Mouse (Mus musculus) heart, adult 9 months (tissue): ENCODE measurements around the gene Tex13b.
"Not testable (repeated sequence)": the region's sequence is repeated elsewhere in the genome, so short reads cannot be mapped to it uniquely, and the experiment has no call there.

ENCODE experiments used
- DNase-seq, 2 experiments: peaks; one replicate each; pipeline ENCODE4 v3.0.0; 2022; ENCODE audit warnings: low spot score in 2 of 2

Tex13b gene

GRCm38 (mm10) chrX:140813312-140814006 lies at the start of gene Tex13b:
Tex13b (minus strand) TSS chrX:140813433.
- DNase-seq = no peak

- no peak for DNase-seq
These were observed 49.5 kb upstream of the Tex13b start for GRCm38 (mm10) chrX:140862760-140863159.

- no peak for DNase-seq
These were observed 44.2 kb upstream of the Tex13b start for GRCm38 (mm10) chrX:140857445-140857844.

- DNase-seq = not testable (repeated sequence)
These were observed 43.8 kb upstream of the Tex13b start for GRCm38 (mm10) chrX:140857040-140857439.

- DNase-seq = no peak
These were observed 41.3 kb upstream of the Tex13b start for GRCm38 (mm10) chrX:140854561-140854960.

GRCm38 (mm10) chrX:140845401-140845800 lies 32.2 kb upstream of the Tex13b start:
- DNase-seq = not testable (repeated sequence)

- DNase-seq = no peak
These were observed 26.7 kb upstream of the Tex13b start for GRCm38 (mm10) chrX:140839887-140840286.

GRCm38 (mm10) chrX:140838077-140838476 lies 24.8 kb upstream of the Tex13b start:
- no peak for DNase-seq

- DNase-seq = no peak
These were observed 18.5 kb upstream of the Tex13b start for GRCm38 (mm10) chrX:140831706-140832105.

- no peak for DNase-seq
These were observed 9.1 kb upstream of the Tex13b start for GRCm38 (mm10) chrX:140822295-140822694.

GRCm38 (mm10) chrX:140805340-140805739 lies 7.9 kb downstream of the Tex13b start:
- no peak for DNase-seq

- DNase-seq = no peak
These were observed 43.4 kb downstream of the Tex13b start for GRCm38 (mm10) chrX:140769794-140770193.
